Mouse (Mus musculus) liver, postnatal 0 days (tissue): ENCODE results near the gene Man1c1.

ENCODE experiments used
- CTCF ChIP-seq: sonication (generic); IDR thresholded peaks from 2 replicates; pipeline ENCODE4 v1.5.1; 2016; ENCODE audit warnings: antibody characterized with exemption, low read depth
- EP300 ChIP-seq: IDR thresholded peaks from 2 replicates; pipeline ENCODE4 v1.6.1; 2016; ENCODE audit warnings: antibody characterized with exemption, low read depth, mild to moderate bottlenecking

DNA sequence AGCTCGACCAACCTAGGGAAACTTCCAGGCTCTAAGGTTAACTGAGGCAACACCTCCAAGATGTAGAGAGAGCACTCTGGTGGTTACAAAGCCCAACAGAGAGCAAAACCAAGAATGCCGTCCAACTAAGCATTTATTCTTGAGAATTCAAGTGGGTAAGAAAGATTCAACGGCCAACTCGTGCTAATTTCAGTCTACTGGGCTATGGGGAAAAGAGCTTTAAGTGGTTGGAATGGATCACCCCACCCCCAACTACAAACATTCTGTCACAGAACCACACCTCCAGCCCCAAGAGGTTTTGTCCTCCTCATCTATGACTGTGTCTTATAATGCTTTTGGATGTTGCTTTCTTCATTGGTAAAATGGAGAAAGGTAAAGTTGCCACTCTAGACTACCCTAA is 171.2 kb downstream of the Man1c1 start:
- TF ChIP-seq CTCF (no peak), EP300 (no peak)
